Mouse (Mus musculus) left cerebral cortex, adult 8-10 months (tissue): ENCODE results near the gene Shisa4. TPM values are rescaled to one million over a fixed set of nuclear protein-coding genes. Genes with fewer than 3 reads are reported as not detected.

Source experiments
- DNase-seq, 2 experiments: peaks; one replicate each; pipeline ENCODE4 v3.0.0; 2022; ENCODE audit warnings: low spot score in 2 of 2
- total RNA-seq, 4 experiments: library from RNA; stranded (reverse); gene quantifications; 2 replicates each; pipeline ENCODE4 v1.2.4; 2022

Gene Shisa4
- total RNA-seq, 4 experiments from 2014 or later = 167 to 177 (median 171) TPM

DNA sequence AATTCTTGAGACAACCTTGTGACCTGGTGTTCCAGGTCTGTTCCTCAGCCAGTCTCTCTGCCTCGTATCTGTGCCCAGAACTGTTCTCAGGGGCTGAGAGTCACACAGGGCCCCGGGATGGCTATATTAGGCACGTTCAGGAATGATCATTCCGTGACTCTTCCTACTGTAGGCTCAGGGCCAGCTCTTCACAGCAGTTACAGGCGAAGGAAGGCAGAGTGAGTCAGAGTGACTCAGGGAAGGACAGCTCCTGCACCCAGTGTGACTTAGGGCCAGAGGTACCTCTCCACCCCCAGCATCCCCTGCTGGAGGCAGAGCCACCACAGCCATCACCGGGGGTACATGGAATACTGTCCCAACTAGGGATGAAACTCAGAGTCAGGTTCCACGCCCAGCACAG, 8.0 kb downstream of the Shisa4 start:
- DNase-seq = no peak

DNA sequence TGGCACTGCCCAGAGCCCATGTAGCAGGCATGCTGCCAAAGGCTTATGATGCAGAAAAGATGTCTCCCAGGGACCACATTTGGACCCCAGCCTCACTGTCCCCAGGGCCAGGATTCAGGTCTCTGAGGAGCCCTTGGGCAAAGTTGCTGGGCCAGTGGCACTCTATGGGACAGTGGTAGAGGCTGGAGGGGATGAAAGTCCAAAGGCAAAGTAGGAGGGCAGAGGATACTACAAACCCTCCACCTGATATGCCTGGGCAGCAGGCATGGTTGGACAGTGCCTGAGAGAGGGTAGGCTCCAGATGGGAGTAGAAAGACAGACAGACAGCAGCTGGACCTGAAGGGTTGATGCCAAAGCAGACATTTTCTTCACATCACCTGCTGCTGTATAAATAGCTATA, 8.7 kb downstream of the Shisa4 start:
- DNase-seq = no peak

DNA sequence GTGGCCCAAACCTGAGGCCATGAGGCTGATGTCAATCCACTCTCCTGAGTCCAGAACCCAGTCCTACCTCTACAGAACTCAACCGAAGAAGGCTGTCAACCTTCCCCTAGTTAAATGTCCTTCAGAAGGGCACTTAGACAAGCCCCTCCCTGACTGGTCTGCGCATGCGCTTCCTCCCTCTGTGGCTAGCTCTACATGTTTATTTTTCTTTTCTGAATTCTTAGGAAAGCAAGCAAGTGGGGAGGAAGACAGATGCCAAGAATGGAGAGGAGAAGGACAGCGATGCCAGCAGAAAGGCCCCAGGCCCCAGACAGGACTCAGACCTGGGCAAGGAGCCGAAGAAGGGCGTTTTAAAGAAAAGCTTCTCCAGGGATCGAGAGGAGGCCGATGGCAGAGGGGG, 11.6 kb downstream of the Shisa4 start:
- no peak for DNase-seq

DNA sequence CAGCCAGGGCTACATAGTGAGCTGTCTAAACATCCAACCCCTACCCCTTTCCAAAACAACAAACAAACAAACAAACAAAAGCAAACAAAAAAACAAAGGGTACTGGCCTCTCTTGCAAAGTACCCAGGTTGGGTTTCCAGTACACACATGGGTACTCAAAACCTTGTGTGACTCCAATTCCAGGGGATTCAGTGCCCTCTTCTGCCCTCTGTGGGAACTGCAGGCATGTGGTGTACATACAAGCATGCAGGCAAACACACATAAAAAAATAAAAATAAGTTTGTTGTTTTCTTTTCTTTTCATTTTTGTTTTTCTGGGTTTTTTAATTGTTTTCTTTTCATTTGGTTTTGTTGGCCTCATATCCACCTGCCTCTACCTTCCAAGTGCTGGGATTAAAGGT, 12.9 kb downstream of the Shisa4 start:
- no peak for DNase-seq

DNA sequence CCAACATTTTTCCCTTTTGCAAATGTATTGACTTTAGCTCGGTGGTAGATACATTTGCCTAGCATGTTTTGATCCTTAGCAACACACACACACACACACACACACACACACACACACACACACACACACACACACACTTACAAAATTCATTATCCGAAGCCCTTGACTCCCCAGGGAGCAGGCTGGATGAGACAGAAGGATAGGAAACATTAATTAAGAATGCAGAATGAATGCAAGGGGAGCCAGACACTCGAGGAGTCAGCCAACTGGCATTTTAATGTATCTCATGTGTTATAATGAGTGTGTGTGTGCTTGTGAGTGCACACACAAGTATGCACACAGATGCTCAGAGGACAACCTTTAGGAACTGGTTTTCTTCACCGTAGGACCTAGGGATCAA, 13.5 kb downstream of the Shisa4 start:
- DNase-seq = no peak

DNA sequence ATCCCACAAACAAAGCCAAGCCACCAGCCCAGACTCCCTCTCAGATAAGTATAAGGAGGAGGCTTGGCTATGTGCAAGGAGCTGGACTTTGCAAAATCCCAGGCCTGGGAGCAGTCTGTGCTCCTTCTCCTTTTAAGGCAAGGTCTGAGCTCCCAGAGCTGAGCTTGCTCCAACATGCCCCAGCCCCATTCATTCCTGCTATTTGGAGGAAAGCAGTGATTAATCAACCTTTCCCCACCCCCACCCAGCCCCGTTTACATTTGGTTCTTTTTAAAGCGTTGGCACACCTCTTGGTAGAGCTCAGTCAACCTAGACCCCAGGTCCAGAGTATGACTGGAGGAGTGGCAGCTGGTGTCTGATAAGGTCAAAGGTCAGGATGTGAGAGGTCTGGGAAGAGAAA, 16.0 kb downstream of the Shisa4 start:
- DNase-seq = no peak

DNA sequence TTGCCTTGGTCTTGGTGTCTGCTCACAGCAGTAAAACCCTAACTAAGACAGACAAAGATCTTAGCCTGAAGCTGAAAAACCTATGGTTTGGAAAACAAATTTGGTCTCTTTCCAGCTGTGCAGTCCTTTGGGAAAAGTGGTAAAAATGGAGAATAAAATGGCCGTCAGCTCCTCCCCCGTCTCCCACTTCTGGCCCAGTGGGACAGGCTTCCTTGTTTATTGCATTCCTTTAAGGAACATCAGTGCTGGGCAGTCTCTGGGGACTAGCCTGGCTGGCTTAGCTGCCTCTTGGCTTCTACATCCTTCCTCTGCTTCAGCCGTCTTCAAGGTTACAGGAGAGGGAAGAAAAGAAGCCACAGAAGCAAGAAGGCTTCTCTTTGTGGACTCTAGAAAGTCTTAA, 23.1 kb downstream of the Shisa4 start:
- DNase-seq = no peak

DNA sequence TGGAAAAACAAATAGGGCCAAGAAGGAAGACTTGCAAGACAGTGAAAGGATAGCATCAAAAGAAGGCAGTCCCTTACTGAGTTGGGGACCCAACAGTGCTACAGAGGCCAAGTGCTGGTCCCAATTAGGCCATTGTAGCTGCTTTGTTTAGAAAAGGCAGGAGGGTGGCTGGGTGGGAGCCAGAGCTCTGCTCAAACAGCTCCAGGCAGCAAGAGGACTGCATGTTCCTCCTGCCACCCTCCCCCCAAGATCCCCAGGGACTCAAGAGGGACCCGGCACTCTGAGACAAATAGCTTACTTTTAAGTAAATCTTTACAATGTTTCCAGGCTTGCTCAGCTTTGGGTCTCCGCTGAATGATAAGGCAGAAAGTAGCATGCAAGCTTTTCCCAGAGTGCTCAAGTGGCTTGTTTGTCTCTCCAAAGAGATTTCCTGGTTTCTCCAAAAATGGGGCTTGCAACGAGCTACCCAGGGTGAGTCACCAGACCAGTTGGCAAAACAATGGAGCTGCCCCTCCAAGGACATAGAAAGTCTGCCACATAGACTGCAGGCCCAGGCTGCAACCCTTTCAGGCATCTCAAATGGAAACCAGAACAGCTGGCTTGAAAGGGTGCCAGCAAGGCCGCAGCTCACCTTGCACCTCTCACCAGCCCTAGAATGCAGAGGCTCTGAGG, 27.4 kb downstream of the Shisa4 start:
- peak in 1 of 2 experiments; percentile 61 for DNase-seq

DNA sequence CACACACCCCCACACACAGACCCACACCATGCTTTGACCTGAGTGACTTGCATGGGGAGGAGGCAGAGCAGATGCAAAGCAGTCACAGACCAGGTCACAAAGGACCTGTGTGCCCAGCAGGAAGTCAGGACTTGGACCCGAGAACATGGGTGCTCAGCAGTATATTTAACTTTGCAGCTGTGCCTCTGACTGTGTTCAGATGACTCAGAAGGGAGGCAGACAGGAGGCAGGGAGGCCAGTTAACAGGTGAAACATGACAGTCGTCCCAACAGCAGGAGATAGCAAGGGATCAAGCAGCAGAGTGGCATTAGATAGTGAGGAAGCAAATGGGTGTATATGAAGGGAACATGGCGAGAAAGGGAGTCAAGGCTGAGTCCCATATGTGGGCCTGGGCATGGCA, 28.1 kb downstream of the Shisa4 start:
- DNase-seq = no peak

DNA sequence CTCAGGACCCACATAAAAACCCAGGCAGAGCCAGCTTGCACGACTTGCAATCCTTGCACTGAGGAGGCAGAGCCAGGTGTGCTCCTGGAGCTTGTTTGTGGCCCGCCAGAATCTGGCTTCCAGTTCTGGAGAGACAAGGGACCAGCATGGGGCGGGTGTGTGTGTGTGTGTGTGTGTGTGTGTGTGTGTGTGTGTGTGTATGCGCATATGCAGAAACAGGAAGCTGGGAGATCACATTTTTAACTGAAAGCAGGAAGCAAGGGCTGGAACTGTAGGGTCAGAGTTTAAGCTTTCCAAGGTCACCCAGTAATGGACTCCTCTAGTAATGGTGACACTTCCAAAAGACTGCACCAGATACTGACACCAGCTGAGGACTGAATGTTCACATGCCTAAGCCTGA, 31.0 kb downstream of the Shisa4 start:
- DNase-seq = no peak

DNA sequence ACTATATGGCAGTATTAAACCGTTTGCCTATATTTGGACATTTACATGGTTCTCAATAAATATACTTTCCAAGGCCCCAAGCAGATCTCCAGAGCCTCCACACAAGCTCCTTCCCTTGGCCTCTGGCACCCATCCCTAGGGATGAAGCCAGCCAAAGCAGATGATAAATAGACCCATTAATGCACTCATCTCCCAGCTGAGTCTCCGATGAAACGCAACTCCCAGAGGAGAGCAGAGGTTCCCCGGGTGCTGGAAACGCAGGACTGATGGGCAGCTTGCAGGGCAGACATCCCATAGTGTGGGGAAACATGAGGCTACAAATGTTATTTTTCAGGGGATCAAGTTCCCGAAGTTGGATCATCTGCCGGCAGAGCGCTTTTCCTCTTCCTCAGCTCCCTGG, 33.1 kb downstream of the Shisa4 start:
- DNase-seq = no peak

DNA sequence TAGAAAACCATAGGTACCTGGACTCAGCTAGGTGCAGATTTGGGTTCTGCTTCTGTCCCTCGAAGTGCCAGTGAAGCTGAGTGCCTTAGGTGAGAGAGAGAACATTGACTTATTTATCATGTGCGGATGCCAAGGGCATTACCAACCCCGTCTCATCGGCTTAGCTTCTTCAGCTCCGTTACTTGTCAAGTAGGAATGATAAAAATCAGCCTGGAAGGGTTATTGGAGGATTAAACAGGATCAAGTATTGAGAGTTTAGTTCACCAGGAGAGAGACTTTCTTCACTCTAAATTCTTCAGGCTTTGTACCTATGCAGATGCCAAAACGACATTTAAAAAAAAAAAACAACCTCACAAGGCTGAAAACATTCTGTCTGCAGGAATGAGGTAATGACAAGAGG, 44.5 kb downstream of the Shisa4 start:
- no peak for DNase-seq

DNA sequence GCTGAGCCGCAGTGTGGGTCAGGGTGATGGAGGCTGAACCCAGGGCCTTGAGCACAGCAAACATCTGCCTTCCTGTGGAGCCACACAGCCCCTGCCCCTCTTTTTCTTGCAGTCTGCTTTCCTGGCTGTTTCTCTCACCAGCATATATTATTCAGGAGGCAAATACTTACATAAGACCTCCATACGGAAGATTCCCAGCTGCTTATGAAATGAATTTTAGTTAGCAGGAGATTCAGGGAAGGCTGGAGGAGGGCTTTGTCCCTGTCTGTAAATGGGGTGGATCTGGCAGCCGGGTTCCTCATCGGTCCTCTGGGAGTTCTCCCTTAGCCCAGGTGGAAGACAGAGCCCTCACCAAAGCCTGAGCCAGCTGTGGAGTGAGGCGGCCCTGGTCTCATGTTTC, 46.7 kb downstream of the Shisa4 start:
- no peak for DNase-seq

DNA sequence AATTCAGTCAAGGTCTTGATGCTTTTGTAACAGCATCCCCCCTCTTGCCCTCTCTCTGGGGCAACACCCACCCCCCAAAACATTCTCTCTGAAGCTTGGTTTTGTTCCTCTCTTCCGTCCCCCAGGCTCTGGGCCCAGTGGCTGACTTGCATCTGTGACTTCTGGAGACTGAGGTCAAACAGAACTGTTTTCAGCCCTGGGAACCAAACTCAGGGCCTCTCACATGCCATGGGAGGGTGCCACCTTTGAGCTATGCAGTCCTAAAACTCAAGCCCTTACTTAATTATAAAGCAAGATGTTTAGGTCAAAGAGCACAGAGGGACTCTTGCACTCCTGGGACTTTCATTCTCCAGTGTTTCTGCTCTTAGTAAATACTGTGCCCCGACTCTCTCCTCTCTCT, 49.1 kb downstream of the Shisa4 start:
- no peak for DNase-seq

DNA sequence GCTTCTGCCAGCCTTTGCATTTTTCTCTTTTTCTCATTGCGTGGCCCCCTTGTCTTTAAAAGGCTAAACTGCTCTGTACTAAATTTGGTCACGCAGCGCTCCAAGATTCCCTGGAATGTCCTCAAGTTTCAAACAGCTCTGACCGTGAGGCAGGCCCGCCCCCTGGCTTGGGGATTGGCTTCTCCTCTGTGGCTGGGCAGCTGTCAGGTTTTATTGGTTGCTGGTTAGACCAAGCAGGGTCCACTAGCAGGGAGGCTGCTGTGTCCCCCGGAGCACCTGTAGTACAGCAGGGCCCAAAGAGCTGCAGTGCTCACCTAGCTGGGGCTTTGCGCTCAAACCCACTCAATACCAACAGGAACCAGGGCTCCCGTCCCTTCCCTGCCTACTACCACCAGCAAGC, 50.5 kb downstream of the Shisa4 start, which contains the start of gene Lmod1:
TSS of gene Lmod1 (plus strand) at position 237 of the 400 bp plus-strand sequence.
- DNase-seq = no peak

DNA sequence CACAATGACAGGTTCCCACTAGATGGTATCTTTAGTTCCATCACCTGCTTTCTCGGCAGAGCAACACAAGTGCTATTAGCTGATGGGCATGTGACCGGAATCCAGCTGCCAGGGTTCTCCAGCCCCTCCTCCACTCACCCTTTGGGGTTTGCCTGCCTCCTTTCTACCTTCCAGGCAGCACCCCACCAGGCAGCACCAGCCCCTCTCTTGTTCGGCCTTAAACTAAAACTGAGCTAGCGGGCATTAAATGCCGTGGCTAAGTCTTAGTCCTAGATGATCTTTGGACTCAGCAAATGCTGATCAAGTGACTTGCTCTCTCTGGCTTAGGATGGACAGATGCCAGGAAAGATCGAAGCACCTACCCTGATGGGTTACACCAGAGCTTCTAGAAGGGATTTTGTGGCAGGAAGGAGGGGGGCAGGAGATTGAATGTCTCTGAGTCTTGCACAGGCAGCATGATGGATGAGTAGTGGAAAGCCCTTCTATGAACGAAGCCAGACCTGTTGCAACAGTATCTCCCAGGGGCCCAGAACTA, 51.6 kb downstream of the Shisa4 start:
- no peak for DNase-seq

Other genes starting within 250 kb of the Shisa4 start
- 1 to 10 TPM; 1.3 to 1.5 (median 1.3) TPM for gene Ptpn7, start 242.5 kb downstream of the Shisa4 start, total RNA-seq
- gene Arl8a, start 228.4 kb downstream of the Shisa4 start, total RNA-seq = 100 to 1,000 TPM; 255 to 276 (median 267) TPM
- gene Gpr37l1, start 207.6 kb downstream of the Shisa4 start, total RNA-seq = 100 to 1,000 TPM; 177 to 205 (median 196) TPM
- gene Elf3, start 116.7 kb downstream of the Shisa4 start, total RNA-seq = under 1 TPM in 2 of 4 experiments, not detected in 2; 0.19 to 0.20 TPM
- gene Rnpep, start 91.2 kb downstream of the Shisa4 start, total RNA-seq = 10 to 100 TPM; 47.8 to 53.4 (median 49.7) TPM
- 100 to 1,000 TPM; 171 to 192 (median 176) TPM for gene Timm17a, start 61.5 kb downstream of the Shisa4 start, total RNA-seq
- gene Lmod1, start 50.4 kb downstream of the Shisa4 start, total RNA-seq = under 1 TPM; 0.38 to 0.91 (median 0.77) TPM
- 100 to 1,000 TPM; 154 to 181 (median 170) TPM for gene Ipo9, start 55.3 kb upstream of the Shisa4 start, total RNA-seq
- gene Nav1, start 232.1 kb upstream of the Shisa4 start, total RNA-seq = 10 to 100 TPM; 44.9 to 49.3 (median 46.5) TPM